Mouse (Mus musculus): ENCODE results near the gene Zpr1.

GRCm38 (mm10) chr9:46235596-46235648, 37.4 kb upstream of the Zpr1 start, which contains the start of gene Apoc3:
- TF ChIP-seq CTCF (IDR thresholded peaks at IDR 0.05; ENCODE audit: low read depth) (no peak), EP300 (IDR thresholded peaks at IDR 0.05; ENCODE audit: low read depth) (no peak)
